Mouse (Mus musculus) thymus, postnatal 4 days (tissue): ENCODE data around the gene Ubac2.

ENCODE experiments used
- DNase-seq: peaks from one replicate; pipeline ENCODE4 v3.0.0; 2021

Gene Ubac2

GRCm38 (mm10) chr14:121895316-121895715, 16.9 kb downstream of the Ubac2 start:
- no peak for DNase-seq

DNA sequence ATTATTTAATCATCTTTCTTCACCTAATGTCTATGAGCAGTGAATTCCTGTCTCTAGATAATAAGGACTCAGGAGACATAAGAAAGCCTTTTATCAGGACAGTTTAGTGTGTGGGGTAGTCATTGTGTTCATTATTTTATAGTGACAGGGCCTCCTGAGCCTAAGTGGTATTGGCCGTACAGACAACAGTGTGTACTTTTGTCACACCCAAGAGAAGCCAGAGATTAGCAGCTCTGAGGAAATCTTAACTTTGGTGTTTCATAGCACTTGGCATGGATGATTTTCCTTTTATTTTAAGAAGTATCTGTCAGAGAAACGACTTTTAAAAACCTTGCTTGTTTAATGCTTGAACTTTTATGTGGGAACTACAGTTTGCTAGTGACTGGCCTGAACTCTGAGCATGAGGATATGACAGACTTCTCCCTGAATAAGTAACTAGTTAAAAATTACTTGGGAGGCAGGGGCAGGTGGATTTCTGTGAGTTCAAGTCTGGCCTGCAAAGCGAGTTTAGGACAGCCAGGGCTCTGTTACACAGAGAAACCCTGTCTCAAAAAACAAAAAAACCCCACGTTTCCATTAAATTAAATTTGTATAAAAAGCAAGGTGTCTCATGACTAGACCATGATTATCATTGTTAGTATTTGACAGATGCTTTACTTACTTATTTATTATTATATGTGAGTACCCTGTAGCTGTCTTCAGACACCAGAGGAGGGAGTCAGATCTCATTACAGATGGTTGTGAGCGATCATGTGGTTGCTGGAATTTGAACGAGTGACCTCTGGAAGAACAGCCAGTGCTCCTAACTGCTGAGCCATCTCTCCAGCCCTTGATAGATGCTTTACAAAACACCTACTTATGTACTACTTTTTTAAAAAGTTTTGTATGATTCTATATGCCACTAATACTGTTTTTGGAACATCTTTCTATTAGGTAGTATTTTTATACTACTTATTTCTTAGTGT, 18.0 kb downstream of the Ubac2 start:
- no peak for DNase-seq

DNA sequence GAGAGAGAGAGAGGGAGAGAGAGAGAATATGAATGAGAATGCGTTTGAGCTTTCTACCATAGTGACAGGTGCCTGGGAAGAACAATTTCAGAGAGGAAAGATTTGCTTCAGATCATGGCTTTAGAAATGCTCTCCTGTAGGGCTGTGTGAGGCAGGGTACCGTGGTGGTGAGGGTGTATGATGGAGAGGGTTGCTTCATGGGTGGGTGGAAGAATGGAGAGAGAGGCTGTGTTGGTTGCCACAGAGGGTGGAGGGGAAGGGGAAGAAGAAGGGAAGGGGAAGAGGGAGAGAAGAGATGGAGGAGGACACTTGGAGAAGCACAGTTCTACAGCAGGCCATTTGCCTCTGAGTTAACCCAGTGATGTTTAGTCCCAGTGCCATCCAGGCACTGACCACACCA, 19.4 kb downstream of the Ubac2 start:
- DNase-seq = no peak

DNA sequence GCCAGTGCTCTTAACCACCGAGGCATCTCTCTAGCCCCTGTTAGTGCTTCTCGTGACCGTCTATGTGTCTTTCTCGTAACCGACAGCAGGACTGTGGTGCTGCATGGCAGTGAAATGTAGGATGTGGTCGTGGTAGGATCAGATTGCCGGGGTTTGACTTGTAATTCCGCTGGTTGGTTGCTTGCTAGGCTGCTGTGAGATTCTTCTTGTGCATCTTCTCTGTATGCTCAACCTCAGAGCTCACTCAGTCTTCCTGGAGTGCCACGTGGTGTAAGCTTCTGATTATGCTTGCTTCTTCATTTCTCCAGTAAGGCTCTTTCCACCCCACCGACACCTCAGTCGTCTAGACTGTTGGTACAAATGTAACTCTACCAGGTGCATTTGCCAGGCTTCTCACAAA, 20.1 kb downstream of the Ubac2 start:
- peak; percentile 35 for DNase-seq

GRCm38 (mm10) chr14:121899071-121899470, 20.7 kb downstream of the Ubac2 start:
- DNase-seq = no peak

DNA sequence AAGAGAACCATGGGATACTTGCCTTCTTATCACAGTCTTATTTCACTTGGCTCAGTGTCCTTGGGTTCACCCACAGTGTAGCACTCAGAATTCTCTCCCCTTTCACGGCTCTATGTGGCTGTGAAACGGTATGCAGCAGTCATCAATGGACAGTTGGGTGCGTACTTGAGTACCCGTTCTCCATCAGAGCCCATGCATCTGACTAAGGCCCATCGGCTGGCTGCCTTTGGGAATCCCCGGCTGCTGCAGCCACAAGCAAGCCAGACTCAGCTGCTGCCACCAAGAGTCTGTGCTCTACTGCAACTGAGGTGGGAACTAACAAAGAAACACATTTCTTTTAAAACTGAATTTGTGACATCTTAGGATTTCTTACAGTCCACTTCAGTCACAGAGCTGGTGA, 23.1 kb downstream of the Ubac2 start:
- no peak for DNase-seq

DNA sequence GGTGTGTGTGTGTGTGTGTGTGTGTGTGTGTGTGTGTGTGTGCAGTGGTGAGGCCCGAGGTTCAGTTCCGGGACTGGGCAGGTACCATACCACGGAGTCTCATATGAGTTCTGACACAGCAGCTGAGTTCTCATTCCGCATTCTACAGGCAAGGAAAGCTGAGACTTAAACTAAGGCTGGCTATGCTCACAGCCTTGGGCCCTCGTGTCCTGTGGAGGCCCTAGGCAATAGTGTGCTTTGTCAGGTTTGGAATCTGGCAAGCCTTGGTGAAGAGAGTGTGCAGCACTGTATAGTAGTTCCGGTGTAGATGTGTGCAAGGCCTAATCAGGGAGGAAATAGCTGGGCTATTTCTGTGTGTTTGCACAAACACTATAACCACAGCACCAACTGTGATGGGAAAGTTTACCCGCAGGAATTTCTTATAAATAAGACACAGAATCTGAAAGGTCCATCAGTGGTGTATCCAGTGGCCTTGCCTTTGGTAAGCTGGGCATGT, 25.0 kb downstream of the Ubac2 start:
- peak; percentile 47 for DNase-seq

GRCm38 (mm10) chr14:121904754-121905153, 26.3 kb downstream of the Ubac2 start:
- no peak for DNase-seq

DNA sequence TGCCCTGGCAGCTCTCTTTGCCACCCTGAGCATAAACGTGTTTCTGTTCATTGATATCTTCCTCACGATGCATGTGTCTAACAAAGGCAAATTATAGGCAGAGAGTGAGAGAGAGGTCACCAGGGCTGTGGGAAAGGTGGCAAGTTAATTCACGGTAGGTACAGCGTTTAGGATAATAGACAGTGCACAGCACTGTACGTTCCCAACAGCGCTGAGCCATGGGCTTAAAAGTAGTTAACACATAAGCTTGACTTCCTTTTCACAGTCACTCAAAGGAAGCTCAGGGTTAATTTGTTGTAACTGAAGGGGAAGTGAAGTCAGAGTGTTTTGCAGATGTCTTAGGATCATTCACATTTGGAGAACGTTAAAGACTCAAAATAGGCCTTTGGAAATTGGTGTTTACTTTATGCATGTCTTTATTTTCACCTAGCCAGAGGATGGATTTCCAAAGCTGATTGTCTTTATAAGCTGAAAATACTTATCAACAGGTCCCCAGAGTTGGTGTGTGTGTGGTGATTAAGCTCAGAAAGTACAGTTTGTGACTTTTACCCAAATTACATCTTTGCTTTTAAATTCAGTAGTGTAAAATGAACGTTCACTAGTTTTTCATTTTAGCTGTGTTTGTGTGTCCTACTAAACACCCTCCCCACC, 28.0 kb downstream of the Ubac2 start:
- DNase-seq = peak; percentile 47

DNA sequence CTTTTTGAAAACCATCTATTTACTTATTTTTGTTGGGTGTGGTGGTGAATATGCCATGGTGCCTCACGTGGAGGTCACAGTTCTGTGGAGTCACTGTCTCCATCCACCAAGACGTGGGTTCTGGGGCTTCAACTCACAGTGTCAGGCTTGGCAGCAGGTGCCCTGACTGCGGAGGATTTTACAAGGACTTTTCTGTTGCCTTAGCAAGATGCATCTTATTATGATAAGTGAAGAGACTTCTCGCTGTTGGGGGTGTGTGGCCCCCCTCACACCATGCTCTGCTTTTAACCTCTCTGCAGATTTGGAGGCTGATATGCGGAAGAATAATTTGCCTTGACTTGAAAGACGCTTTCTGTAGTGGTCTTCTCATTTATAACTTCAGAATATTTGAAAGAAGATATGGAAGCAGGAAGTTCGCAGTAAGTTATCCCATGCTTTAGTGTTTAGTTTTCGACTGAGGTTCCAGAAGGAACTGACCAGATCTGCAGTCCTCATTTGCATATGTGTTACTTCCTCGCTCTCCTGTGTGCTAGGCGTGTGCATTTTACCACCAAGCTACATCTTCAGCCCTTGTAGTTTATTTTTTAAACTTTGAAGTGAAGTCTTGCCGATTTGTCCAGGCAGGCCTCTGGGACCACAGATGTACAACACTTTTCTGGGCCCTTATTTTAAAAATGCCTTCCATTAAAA, 28.7 kb downstream of the Ubac2 start:
- DNase-seq = peak; percentile 35

GRCm38 (mm10) chr14:121909868-121910267, 31.4 kb downstream of the Ubac2 start:
- no peak for DNase-seq

GRCm38 (mm10) chr14:121912501-121912900, 34.1 kb downstream of the Ubac2 start:
- DNase-seq = no peak

DNA sequence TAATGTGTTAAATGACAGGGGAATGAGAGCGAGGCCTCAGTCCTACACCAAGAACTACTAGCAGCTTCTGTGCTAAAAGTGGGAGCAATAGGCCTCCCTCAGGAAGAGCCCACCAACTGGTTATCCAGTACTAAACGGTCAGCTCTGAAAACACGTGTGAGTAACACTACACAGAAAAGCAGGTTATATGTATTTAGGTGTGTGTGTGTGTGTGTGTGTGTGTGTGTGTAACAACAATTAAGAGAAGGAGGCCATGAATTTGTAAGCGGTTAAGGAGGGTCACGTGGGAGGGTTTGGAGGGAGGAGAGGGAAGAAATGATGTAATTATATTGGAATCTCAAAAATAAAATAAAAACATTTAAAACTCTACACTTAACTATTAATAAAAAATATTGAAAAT, 36.7 kb downstream of the Ubac2 start:
- DNase-seq = no peak

- DNase-seq = peak; percentile 49
Observed at GRCm38 (mm10) chr14:121915621-121916020, 37.2 kb downstream of the Ubac2 start, which contains the start of gene Gpr18. TSS of gene Gpr18 (minus strand) at chr14:121915781.

GRCm38 (mm10) chr14:121916311-121917094, 38.1 kb downstream of the Ubac2 start:
- peak; percentile 42 for DNase-seq

- DNase-seq = no peak
Observed at GRCm38 (mm10) chr14:121918266-121918665, 39.8 kb downstream of the Ubac2 start.

GRCm38 (mm10) chr14:121919752-121920151, 41.3 kb downstream of the Ubac2 start:
- DNase-seq = peak; percentile 50

DNA sequence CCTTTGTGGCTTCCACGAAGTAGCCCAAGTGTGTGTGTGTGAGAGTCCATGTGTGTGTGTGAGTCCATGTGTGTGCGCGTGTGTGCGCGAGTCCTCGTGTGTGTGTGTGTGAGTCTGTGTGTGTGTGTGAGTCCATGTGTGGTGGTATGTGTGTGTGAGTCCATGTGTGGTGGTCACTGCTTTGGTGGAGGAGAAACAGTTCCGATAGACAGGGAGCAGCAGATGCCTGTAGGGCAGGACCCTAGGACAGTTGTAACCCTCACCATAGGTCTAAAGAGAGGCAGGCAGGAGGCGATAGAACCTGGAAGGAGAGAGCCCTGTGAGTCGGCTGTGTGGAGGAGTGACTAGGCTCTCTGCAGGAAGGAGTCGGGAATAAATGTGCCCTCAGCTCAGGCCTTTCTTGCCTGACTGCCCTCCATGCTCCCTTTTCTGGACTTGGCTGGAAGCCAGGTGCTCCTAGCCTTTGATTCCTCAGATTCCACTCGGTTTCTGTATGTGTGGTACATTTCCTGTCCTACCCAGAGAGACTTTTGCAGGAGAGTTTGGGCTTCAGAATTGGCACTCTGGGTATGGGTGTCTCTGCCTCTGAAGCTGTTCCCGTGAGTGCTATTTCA, 42.2 kb downstream of the Ubac2 start:
- no peak for DNase-seq

- no peak for DNase-seq
Observed at GRCm38 (mm10) chr14:121922016-121922415, 43.6 kb downstream of the Ubac2 start.

DNA sequence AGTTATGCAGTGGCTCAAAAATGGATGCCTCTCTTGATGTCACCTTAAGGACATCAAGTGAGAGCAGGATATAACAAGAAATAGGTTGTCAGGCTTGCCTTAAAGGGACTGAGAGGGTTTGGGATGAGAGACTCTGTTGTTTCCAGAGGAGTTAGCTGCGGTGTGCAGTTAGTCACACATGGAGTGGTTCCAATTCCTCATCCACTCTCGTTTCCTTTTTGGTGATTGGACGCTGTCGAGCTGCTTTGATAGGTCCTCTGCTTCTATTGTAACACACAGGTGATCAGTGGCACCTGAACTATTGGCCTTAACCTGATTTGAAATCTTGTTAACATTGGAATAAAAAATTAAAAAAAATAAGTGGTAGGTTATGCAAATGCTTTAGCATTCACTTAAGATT, 44.3 kb downstream of the Ubac2 start:
- DNase-seq = no peak

- DNase-seq = no peak
Observed at GRCm38 (mm10) chr14:121924876-121925275, 46.5 kb downstream of the Ubac2 start.

GRCm38 (mm10) chr14:121926901-121927300, 48.5 kb downstream of the Ubac2 start:
- DNase-seq = peak; percentile 6
